Mouse (Mus musculus) C2C12 (cell line): ENCODE measurements at regions not wholly inside any gene's neighbourhood (a gene's known extent, or its start where the extent isn't known, plus 50 kb on each side); places are given as distances from the start of the nearest gene placed in this dataset.

Experiments used
- H3K27me3 ChIP-seq: one replicate; pipeline ENCODE4 v1.6.1; 2011; ENCODE audit not compliant: control insufficient read depth, insufficient read depth, insufficient read length
- H3K36me3 ChIP-seq: one replicate; pipeline ENCODE4 v1.6.1; 2011; ENCODE audit not compliant: control insufficient read depth, insufficient read depth
- H3K4me3 ChIP-seq: one replicate; pipeline ENCODE4 v1.5.1; 2011; ENCODE audit warnings: mild to moderate bottlenecking, control low read depth; ENCODE audit not compliant: poor library complexity, insufficient read depth, severe bottlenecking
- H3K79me2 ChIP-seq: one replicate; pipeline ENCODE4 v1.6.1; 2011; ENCODE audit not compliant: control insufficient read depth, insufficient read depth
- H3K79me3 ChIP-seq: one replicate; pipeline ENCODE4 v1.6.1; 2011; ENCODE audit warnings: low read depth, control low read depth
- H3ac ChIP-seq: one replicate; pipeline ENCODE3; 2011; ENCODE audit warnings: low read depth; ENCODE audit not compliant: control insufficient read depth, insufficient read length
- CEBPB ChIP-seq: IDR thresholded peaks from one replicate; pipeline ENCODE4 v1.6.1; 2011; ENCODE audit warnings: low read depth, mild to moderate bottlenecking, control low read depth, moderate library complexity
- CTCF ChIP-seq: IDR thresholded peaks from one replicate; pipeline ENCODE4 v1.5.1; 2011; ENCODE audit not compliant: control insufficient read depth, insufficient read depth, insufficient read length
- FOSL1 ChIP-seq: IDR thresholded peaks from one replicate; pipeline ENCODE4 v1.8.0; 2011; ENCODE audit warnings: mild to moderate bottlenecking, low read length; ENCODE audit not compliant: poor library complexity, insufficient read depth, severe bottlenecking
- MAX ChIP-seq: IDR thresholded peaks from one replicate; pipeline ENCODE4 v1.6.1; 2011; ENCODE audit warnings: mild to moderate bottlenecking, control low read depth
- MYOD1 ChIP-seq: IDR thresholded peaks from one replicate; pipeline ENCODE4 v1.6.1; 2011; ENCODE audit warnings: low read depth; ENCODE audit not compliant: control insufficient read depth, insufficient read length
- MYOG ChIP-seq: IDR thresholded peaks from one replicate; pipeline ENCODE4 v1.6.1; 2011; ENCODE audit not compliant: control insufficient read depth, insufficient read length; ENCODE audit errors: extremely low read depth
- USF1 ChIP-seq: IDR thresholded peaks from one replicate; pipeline ENCODE4 v1.6.1; 2011; ENCODE audit warnings: low read depth, mild to moderate bottlenecking, control low read depth, moderate library complexity

- H3K79me3 ChIP-seq: no peaks in the 10 kb centered on the region
- H3K36me3 ChIP-seq: no peaks in the 10 kb centered on the region
- no peak overlapping the region for H3K4me3 ChIP-seq
- no peaks in the 10 kb centered on the region for H3K79me2 ChIP-seq
- H3ac ChIP-seq: no peak overlapping the region
- H3K27me3 ChIP-seq: peaks cover 12% of the 10 kb centered on the region
- no peak for TF ChIP-seq MYOD1
- no peak for TF ChIP-seq FOSL1
- no peak for TF ChIP-seq USF1
- no peak for TF ChIP-seq CEBPB
- no peak for TF ChIP-seq MAX
- no peak for TF ChIP-seq MYOG
- no peak for TF ChIP-seq CTCF
Measured at GRCm38 (mm10) chr12:104557307-104557706, 84.2 kb upstream of the Gsc start.

- Histone ChIP-seq H3K27me3 (peaks cover 4% of the 10 kb centered on the region), H3K4me3 (no peak overlapping the region), H3K79me3 (no peaks in the 10 kb centered on the region), H3ac (no peak overlapping the region), H3K79me2 (no peaks in the 10 kb centered on the region), H3K36me3 (no peaks in the 10 kb centered on the region)
- no peak for TF ChIP-seq MAX
Measured at GRCm38 (mm10) chr12:104548586-104548985, 75.5 kb upstream of the Gsc start.

- Histone ChIP-seq H3K79me3 (no peaks in the 10 kb centered on the region), H3ac (no peak overlapping the region), H3K36me3 (no peaks in the 10 kb centered on the region), H3K79me2 (no peaks in the 10 kb centered on the region), H3K27me3 (no peaks in the 10 kb centered on the region), H3K4me3 (no peak overlapping the region)
- TF ChIP-seq FOSL1 (no peak), MAX (no peak), CEBPB (no peak), MYOG (no peak), MYOD1 (no peak), CTCF (no peak), USF1 (no peak)
Measured at GRCm38 (mm10) chr12:104547561-104547960, 74.4 kb upstream of the Gsc start.

- no peaks in the 10 kb centered on the region for H3K36me3 ChIP-seq
- no peak overlapping the region for H3ac ChIP-seq
- H3K4me3 ChIP-seq: no peak overlapping the region
- H3K79me3 ChIP-seq: no peaks in the 10 kb centered on the region
- TF ChIP-seq CTCF (no peak), CEBPB (no peak), USF1 (no peak)
- H3K27me3 ChIP-seq: no peaks in the 10 kb centered on the region
- no peaks in the 10 kb centered on the region for H3K79me2 ChIP-seq
Measured at GRCm38 (mm10) chr12:104545993-104546769, 73.1 kb upstream of the Gsc start.

- H3K4me3 ChIP-seq: no peak overlapping the region
- H3K27me3 ChIP-seq: peaks cover 6% of the 10 kb centered on the region
- H3K79me2 ChIP-seq: no peaks in the 10 kb centered on the region
- TF ChIP-seq MYOG (no peak), USF1 (no peak), MYOD1 (no peak), FOSL1 (no peak), CTCF (no peak), MAX (no peak), CEBPB (no peak)
- H3ac ChIP-seq: no peak overlapping the region
- no peaks in the 10 kb centered on the region for H3K36me3 ChIP-seq
- H3K79me3 ChIP-seq: no peaks in the 10 kb centered on the region
Measured at GRCm38 (mm10) chr12:104539911-104540310, 66.8 kb upstream of the Gsc start.

- Histone ChIP-seq H3K27me3 (peaks cover 12% of the 10 kb centered on the region), H3K79me3 (no peaks in the 10 kb centered on the region), H3K79me2 (no peaks in the 10 kb centered on the region), H3K4me3 (no peak overlapping the region), H3ac (no peak overlapping the region), H3K36me3 (no peaks in the 10 kb centered on the region)
- TF ChIP-seq MYOG (no peak), CTCF (no peak), FOSL1 (no peak), MYOD1 (no peak), CEBPB (no peak), MAX (no peak), USF1 (no peak)
Measured at GRCm38 (mm10) chr12:104538436-104538835, 65.3 kb upstream of the Gsc start.
